Mouse (Mus musculus) megakaryocyte, embryonic 14.5 days (primary cell): ENCODE measurements around the gene Cops3. TPM values are rescaled to one million over a fixed set of nuclear protein-coding genes. Genes with fewer than 3 reads are reported as not detected.

ENCODE experiments used
- H3K27me3 ChIP-seq: replicated peaks from 2 replicates; pipeline ENCODE3; 2012; ENCODE audit warnings: inconsistent platforms
- H3K36me3 ChIP-seq: replicated peaks from 2 replicates; pipeline ENCODE3; 2012; ENCODE audit warnings: low read length, inconsistent platforms, mixed read lengths
- H3K4me1 ChIP-seq: 2 replicates; pipeline ENCODE4 v1.6.1; 2012; ENCODE audit warnings: inconsistent platforms
- H3K4me3 ChIP-seq: replicated peaks from 2 replicates; pipeline ENCODE3; 2012; ENCODE audit warnings: moderate library complexity, mild to moderate bottlenecking, inconsistent platforms
- H3K9me3 ChIP-seq: 2 replicates; pipeline ENCODE4 v1.6.1; 2012; ENCODE audit warnings: inconsistent platforms
- FLI1 ChIP-seq: IDR thresholded peaks from 2 replicates; pipeline ENCODE4 v1.6.1; 2012; ENCODE audit warnings: low read length, inconsistent platforms, mixed read lengths
- GATA1 ChIP-seq: IDR thresholded peaks from 3 replicates; pipeline ENCODE4 v1.6.1; 2012; ENCODE audit warnings: mixed read lengths, low read length, inconsistent platforms, borderline replicate concordance
- polyA plus RNA-seq: library from polyadenylated mRNA; stranded (reverse); fragments of >175 nt; gene quantifications from 2 replicates; pipeline ENCODE4 v1.2.3, GENCODE M21; 2012; ENCODE audit warnings: low replicate concordance; ENCODE audit not compliant: insufficient read depth

The Cops3 gene
- 9.1 and 21.7 TPM in 2 replicates for polyA plus RNA-seq

DNA sequence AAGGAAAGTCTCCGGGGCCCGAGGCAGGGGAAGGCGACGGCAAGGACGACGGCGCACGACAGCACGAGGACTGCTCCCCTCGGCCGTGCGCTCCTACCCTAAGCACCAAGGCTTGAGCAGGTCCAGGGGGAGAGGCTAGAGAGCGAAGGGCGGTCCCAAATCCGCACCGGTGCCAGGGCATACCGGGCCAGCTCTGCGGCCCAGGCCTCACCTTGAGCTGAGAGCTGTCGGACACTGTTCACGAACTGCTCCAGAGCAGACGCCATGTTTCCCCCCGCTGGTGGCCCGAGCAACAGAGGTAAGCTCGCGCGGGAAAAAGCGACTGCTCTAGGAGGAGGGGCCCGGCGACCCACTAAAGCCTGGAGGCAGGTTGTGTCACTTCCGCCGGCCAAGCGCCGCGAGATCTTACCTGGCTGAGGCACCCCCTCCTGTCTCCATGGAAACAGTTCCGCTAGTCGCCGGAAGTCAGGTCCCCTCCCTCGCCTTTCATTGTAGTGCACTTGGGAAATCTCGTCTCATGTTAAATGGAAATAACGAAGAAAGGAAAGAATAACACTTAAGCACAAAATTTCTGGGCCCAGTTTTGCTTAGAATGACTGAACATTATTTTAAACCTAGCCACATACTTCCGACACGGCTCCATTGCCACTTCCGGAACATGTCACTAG lies at the start of gene Cops3:
Gene Cops3 (minus strand): TSS at position 380 of the 668 bp plus-strand sequence.
- no peaks in the 10 kb centered on the region for H3K27me3 ChIP-seq
- no peaks in the 10 kb centered on the region for H3K9me3 ChIP-seq
- TF ChIP-seq GATA1 (no peak), FLI1 (no peak)
- H3K4me3 ChIP-seq, result peak within 1 kb of the TSS; percentile 100
- H3K4me1 ChIP-seq, result peaks cover 69% of the 10 kb centered on the region
- peaks cover 50% of the 10 kb centered on the region for H3K36me3 ChIP-seq

DNA sequence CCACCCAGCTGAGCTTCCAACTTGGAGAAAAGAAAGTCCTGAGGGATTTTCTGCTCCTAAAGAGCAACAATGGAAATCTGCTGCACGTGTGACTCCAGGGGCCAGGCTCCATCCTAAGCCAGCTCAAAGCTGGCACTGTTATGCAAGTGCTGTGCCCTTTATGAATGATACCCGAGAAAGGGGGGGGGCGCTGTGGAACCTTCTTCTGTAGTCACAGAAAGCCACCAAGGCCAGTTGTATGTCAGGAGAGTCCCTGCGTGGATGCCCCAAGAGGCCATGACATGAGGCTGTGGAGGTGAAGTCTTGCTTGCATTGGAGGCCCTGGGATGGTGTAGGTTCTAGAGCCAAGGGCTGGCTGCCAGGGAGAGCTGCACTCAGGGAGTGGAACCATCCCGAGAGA lies 48.5 kb upstream of the Cops3 start:
- Histone ChIP-seq H3K4me3 (no peak overlapping the region), H3K36me3 (peaks cover 27% of the 10 kb centered on the region), H3K9me3 (peaks cover 14% of the 10 kb centered on the region), H3K27me3 (no peaks in the 10 kb centered on the region), H3K4me1 (peaks cover 88% of the 10 kb centered on the region)
- TF ChIP-seq GATA1, result no peak

GRCm38 (mm10) chr11:59886952-59887351 lies 47.3 kb upstream of the Cops3 start:
- H3K4me1 ChIP-seq, result peaks cover 88% of the 10 kb centered on the region
- TF ChIP-seq GATA1, result no peak
- no peak for TF ChIP-seq FLI1
- no peak overlapping the region for H3K4me3 ChIP-seq
- peaks cover 14% of the 10 kb centered on the region for H3K9me3 ChIP-seq
- H3K36me3 ChIP-seq, result peaks cover 27% of the 10 kb centered on the region
- H3K27me3 ChIP-seq, result no peaks in the 10 kb centered on the region

DNA sequence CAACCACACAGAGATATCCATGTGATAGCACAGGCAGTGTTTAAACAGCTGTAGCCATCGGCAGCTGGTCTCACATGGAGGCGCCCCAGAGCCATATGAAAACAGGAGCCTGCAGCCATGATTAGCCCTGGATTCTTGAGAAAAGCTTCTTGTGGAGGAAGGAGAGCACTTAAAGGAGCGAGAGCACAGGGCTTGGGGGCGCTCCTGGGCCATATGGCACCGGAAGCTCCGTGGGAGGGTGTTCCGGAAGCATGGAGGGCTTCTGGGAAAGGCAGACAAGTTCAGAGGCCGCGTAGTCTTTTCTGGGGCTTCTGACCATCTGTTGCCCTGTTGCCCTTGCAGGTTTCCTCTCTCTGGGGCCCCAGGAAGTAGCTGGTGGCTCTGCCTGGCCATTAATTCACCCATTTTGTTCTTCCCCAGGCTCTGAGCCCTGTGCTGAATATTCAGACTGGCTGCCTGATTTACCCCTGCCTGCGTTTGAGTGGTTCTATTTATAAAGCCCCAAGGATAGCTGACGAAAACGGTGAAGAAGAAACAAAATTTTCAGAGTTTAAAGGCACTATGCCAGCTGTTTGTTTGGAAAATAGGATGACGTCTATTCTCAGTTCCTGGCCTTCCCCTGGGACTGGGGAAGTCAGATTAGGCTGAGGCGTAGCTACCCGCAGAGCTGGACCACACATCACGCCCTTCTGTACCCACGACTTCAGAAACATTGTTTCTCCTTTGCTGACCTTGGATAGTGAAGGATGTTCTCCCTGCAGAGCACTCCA lies 45.8 kb upstream of the Cops3 start:
- no peaks in the 10 kb centered on the region for H3K27me3 ChIP-seq
- TF ChIP-seq FLI1, result peak; percentile 93; the same call in 1 of the 2 replicates
- TF ChIP-seq GATA1, result 0 out of 3 replicates have a peak, but pooled peaks have one; percentile 10
- peak overlapping the region; percentile 87 for H3K4me3 ChIP-seq
- peaks cover 90% of the 10 kb centered on the region for H3K4me1 ChIP-seq
- peaks cover 28% of the 10 kb centered on the region for H3K36me3 ChIP-seq
- H3K9me3 ChIP-seq, result peaks cover 14% of the 10 kb centered on the region

DNA sequence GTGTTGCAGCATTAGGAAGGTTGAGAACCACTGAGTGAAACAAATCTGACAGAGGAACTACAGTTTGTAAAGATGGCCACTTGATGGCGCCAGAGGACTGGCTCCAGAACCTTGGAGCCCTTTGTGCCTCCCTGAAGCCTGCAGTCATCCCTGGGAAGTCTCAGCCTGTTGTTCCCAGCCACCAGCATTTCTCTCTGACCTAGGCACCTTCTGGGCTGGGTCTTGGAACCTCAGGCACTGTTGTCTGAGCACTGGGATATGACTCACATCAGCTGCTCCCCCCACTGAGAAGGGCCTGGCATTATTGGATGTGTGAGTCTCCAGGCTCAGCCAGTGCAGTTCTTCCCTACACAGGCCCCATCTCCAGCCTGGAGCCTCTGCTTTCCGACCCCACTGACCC lies 40.4 kb upstream of the Cops3 start:
- H3K27me3 ChIP-seq, result no peaks in the 10 kb centered on the region
- TF ChIP-seq GATA1 (no peak), FLI1 (no peak)

GRCm38 (mm10) chr11:59872124-59872523 lies 32.5 kb upstream of the Cops3 start:
- Histone ChIP-seq H3K36me3 (peaks cover 86% of the 10 kb centered on the region), H3K4me1 (peaks cover 65% of the 10 kb centered on the region), H3K4me3 (peak overlapping the region; percentile 7), H3K27me3 (no peaks in the 10 kb centered on the region), H3K9me3 (no peaks in the 10 kb centered on the region)
- TF ChIP-seq FLI1, result no peak
- TF ChIP-seq GATA1, result no peak

More for the DNA sequence above, 40.4 kb upstream of the Cops3 start:
- Histone ChIP-seq H3K4me3 (no peak overlapping the region), H3K9me3 (no peaks in the 10 kb centered on the region), H3K4me1 (peaks cover 71% of the 10 kb centered on the region), H3K36me3 (peaks cover 51% of the 10 kb centered on the region)

- Histone ChIP-seq H3K27me3 (no peaks in the 10 kb centered on the region), H3K9me3 (no peaks in the 10 kb centered on the region), H3K36me3 (peaks cover 84% of the 10 kb centered on the region), H3K4me1 (peaks cover 66% of the 10 kb centered on the region), H3K4me3 (no peak overlapping the region)
- no peak for TF ChIP-seq FLI1
Observed at GRCm38 (mm10) chr11:59864316-59864715, 24.7 kb upstream of the Cops3 start.

DNA sequence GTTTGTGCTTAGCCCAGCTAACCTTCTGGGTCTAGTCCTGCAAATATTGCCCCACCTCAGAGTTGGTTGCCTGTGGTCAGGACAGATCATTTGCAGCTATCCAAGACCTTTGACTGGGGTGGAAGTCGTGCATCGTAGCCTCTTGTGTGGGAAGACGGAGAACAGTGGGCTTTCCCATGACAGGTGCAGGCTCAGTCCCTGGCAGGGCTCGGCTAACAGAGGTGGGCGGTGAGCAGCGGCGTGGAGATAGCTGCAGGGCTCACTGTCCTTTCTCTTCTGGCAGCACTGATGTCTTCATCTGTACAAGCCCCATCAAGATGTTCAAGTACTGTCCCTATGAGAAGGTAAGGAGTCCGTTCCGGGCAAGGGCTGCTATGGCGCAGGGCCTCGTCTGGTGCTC lies 20.8 kb upstream of the Cops3 start:
- Histone ChIP-seq H3K36me3 (peaks cover 90% of the 10 kb centered on the region), H3K9me3 (no peaks in the 10 kb centered on the region), H3K27me3 (no peaks in the 10 kb centered on the region), H3K4me3 (peak overlapping the region; percentile 12), H3K4me1 (peaks cover 82% of the 10 kb centered on the region)
- no peak for TF ChIP-seq FLI1
- no peak for TF ChIP-seq GATA1

DNA sequence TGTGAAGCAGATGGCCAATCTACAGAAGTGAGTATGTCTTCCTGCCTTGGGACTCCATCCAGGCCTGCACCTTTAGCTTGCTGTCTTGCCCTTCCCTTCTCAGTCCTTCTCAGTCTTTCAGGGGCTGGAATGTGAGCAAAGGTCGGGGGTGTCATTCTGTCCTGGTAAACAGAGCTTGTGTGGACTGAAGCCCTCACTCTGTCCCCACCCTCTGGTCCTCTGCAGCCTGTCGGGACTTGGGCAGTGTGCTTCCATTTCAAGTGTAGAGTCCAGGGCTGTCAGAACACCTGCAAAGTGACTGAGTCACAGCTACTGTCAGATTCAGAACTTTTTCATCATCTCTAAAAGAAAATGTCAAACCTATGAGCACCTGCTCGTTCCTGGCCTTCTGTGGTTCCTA lies 13.2 kb upstream of the Cops3 start:
- H3K36me3 ChIP-seq, result peaks cover 80% of the 10 kb centered on the region
- no peak overlapping the region for H3K4me3 ChIP-seq
- peaks cover 71% of the 10 kb centered on the region for H3K4me1 ChIP-seq
- H3K9me3 ChIP-seq, result no peaks in the 10 kb centered on the region
- no peaks in the 10 kb centered on the region for H3K27me3 ChIP-seq
- TF ChIP-seq GATA1, result no peak
- no peak for TF ChIP-seq FLI1

- peaks cover 53% of the 10 kb centered on the region for H3K36me3 ChIP-seq
- peaks cover 94% of the 10 kb centered on the region for H3K4me1 ChIP-seq
- peak overlapping the region; percentile 95 for H3K4me3 ChIP-seq
Observed at GRCm38 (mm10) chr11:59847891-59848884, 8.6 kb upstream of the Cops3 start.

More at GRCm38 (mm10) chr11:59847891-59848884, 8.6 kb upstream of the Cops3 start:
- H3K9me3 ChIP-seq, result no peaks in the 10 kb centered on the region
- no peaks in the 10 kb centered on the region for H3K27me3 ChIP-seq
- TF ChIP-seq FLI1 (no peak), GATA1 (no peak)
